Comparison of ENCODE assay signal across 1 mouse cellular context in the genomic region with DNA sequence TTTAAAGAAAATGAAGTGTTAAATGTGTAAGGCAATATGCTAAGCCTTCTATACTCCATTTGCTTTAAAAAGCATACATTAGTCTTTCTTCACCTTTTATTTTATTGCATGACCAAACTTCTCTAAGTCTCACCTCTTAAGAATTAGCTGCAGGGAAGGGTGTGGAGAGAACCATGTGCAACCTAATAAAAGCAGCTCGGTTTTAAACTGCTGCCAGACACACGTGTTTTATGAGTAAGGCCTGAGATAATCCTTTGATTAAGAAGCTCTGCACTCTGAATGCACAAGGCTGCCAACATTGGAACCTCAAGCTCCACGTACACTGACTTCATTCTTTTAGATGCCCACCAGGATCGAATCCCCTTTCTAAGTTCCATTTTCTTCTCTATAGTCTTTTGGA.
TF ChIP-seq lines count a peak whose summit lies in the region.

No protein-coding gene starts in this region.

TF ChIP-seq in MEL, 35 proteins besides CTCF, POLR2A, EP300 and RAD21 (continued from another document):
- TF ChIP-seq MXI1 (IDR thresholded peaks at IDR 0.05; ENCODE audit: low read depth, low read length): peak; percentile 97
